Mouse (Mus musculus): ENCODE data around the gene Kncn.

The Kncn gene

DNA sequence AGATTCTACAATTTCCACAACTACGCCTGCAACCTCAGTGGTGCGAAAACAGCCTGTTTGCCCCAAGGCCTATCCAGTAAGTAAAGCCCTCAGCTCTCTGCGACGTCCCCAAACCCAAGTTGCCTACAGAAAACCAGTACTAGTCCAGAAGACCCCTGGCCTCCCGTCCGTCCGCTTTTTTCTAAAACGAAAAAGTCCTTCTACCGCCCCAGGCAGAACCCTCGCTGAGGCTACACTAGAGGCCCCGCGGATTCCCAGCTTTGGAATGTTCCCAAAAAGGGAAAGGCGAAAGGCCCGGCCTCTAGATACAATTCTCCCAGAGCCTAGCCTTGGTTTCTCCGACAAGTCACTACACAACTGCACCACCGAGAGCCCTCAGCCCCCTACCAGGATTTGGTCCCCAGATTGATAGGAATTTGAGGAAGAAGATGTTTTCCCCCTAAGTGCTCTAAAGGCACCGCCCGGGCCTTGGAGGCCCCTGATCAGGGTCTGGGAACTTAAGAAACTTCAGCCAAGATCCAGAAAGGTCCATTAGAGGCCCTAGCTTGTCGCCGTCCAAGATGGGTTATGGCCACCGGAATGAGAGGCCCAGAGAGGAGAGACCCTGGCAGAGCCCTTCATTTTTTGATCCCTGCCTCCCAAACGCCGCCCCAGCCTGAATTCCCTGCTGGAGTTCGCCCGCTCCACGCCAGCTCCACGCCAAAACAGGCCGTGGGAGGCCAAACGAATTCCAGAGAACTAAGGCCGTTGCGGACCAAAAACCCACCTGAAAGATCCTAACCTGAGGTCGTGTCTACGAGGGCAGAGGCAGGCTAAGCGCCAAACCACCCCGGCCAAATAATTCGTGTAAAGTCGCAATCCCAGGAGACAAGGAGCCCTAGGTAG is 54.3 kb downstream of the Kncn start:
- no peak for DNase-seq

Measured in B cell, adult 2 months (primary cell).